Mouse (Mus musculus) urinary bladder, postnatal 14 days (tissue): ENCODE measurements around the gene Cdk2ap2.
"Not testable (repeated sequence)": the region's sequence is repeated elsewhere in the genome, so short reads cannot be mapped to it uniquely, and the experiment has no call there.

Experiments
- DNase-seq: peaks from one replicate; pipeline ENCODE4 v3.0.0; 2021; ENCODE audit warnings: low spot score

Cdk2ap2 gene

DNA sequence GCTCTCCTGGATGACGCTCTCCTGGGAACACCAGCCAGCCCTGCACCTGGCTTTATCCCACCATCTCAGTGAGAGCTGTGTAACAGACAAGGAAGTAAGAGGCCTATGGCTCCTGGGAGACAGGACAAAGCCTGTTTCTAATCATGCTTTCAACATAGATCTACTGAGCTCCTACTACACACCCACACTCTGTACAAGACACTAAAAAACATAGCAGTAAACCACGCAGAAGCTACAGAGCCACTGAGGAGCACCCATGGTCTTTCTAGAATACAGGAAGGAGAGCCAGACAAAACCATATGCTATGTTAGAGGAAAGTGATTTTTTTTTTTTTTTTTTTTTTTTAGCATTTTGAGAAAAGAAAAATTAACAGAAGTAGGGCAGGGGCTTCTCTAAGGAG, 21.4 kb downstream of the Cdk2ap2 start:
- DNase-seq, result no peak

DNA sequence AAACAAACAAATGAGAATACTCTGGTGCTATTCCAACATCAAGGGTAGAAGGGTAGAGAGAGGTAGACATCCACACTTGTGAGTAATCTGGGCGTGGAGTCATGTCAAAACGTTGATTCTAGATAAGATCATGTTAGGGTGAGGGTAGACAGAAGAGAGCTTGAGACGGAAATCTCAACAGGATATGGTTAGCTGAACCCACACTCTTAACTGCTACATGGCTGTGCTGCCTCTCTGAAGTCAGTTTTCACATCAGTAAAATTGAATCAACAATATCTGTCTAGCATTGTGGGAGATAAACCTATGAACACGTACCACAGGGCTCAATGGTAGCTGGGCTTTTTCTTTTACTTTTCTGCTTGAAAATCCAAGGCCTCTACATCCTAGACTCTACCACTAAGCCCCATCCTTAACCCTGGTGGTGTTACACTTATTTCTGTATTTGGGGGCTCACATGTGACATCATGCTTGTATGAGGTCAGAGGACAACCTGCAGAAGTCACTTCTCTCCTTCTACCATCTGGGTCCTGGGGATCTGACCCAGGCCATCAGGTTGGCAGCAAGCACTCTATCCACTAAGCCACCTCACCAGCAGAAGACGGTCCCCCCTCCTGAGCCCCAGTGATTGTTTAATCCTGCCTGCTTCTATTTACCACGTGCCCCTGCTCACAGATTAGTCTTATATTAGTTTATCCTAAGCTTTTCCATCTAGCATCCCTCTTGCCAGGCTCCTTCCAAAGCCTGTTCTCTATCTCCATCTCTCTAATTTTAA, 22.9 kb downstream of the Cdk2ap2 start:
- no peak for DNase-seq

DNA sequence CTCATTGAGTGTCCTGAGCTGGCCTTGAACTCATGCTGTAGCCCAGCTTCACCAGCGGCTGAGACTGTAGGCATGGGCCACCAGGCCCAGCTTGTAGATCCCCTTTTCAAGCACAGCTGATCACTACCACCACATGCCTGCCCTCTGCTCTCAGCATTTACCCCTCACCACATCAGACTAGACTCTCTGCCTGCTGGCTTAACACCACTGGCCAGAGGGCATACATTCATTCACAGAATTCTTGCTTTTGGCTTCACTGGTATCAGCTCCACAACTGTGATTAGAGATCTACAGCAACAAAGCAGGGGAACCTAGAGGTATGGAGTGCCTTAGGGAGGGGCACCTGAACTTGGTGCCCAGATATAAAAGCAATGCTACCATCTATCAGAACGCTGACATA, 23.5 kb downstream of the Cdk2ap2 start:
- no peak for DNase-seq

DNA sequence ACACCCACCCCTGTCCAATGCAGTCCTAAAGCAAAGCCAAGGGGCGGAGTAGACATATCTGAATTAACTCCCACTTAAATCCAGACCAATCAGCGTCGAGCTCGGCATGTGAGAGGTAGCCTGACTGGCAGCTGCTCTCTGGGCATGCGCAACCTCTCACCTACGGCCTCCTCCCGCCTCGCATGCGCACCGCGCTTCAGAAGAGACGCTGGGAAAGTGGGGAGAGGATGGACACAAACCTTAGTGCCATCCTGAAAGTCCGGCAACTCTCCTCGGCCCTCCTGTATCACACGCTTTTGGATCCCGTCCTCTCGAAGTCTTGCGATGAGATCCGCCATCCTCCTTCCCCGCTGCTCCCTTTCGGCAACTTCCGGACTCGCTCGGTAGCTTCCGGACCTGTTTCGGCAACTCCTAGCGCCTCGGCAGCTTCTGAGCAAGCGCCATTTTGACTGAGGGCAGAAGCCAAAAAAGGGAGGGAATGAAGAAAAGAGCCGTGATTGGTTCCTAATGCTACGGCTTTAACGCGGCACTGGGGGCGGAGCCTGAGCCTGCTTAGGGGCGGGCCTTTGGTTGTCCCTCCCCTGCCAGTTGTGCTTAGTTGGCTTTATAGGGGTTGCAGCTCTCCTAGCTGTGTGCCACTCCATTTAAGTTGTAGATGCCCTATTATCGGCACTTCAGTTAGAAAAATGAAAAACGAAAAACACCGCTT, 24.3 kb downstream of the Cdk2ap2 start:
- DNase-seq, result peak; percentile 99

DNA sequence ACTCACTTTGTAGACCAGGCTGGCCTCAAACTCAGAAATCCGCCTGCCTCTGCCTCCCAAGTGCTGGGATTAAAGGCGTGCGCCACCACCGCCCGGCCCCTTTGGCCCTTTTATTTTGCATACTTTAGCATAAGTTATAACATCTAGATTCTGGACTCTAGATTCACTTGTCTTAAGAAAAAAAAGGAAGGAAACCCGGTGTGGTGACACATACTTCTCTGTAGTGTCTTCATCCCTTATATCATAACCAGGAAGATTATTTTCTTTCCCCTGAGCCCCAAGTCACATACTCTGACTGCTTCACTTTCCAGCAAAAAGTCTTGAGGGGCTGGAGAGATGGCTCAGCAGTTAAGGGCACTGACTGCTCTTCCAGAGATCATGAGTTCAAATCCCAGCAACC, 24.9 kb downstream of the Cdk2ap2 start:
- not testable (repeated sequence) for DNase-seq

DNA sequence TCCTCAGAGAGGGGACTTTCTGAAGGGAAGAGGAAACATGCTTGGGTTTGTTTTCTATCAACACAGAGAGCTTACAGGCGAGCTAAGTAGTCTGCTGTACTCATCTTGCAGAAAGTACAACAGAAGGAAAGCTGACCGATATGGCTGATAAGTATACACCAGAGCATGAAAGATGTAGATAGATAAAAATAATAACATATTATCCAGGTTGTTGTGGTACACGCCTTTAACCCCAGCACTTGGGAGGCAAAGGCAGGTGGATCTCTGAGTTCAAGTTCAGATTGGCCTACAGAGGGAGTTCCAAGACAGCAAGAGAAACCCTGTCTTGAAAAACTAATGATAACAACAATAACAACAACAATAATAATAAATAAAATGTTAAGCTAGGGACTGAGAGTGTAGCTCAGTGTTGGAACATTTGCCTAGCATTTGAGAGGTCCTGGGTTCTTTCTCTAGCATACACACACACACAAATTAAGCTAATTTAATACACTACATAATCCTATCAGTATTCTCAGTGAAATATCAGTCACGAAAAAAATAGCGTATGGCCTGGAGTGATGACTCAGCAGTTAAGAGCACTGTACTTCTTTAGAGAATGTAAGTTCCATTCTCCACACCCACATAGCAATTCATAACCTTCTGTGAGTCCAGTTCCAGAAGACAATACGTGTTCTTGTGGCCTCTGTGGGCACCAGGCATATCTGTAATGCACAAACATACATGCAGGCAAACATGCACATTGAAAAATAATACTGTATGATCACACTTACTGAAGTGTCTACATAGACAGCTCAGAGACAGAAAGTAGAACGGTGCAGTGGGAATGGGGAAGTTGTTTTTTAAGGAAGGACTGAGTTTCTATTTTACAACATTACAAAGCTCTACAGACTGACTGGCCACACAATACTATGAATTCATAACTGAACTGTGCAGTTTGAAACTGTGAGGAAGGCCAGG, 25.7 kb downstream of the Cdk2ap2 start:
- DNase-seq, result no peak

DNA sequence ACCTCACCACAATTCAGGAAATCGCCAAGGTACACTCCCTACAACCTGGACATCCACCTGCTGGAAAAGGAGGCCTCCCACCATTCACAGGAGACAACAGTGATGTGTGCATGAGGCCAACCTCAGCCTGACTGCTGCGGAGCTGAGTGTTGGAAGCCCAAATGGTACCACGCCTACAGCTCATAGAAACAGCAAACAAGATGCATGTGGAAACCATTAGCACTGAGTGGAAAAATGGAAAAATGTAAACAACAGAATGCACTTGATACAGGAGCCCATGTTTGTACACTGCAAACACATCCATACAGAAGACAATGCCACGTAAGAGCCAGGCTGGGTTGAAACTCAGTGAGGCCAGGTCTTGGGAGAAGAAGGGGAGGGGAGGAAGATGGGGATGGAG, 27.4 kb downstream of the Cdk2ap2 start:
- no peak for DNase-seq

DNA sequence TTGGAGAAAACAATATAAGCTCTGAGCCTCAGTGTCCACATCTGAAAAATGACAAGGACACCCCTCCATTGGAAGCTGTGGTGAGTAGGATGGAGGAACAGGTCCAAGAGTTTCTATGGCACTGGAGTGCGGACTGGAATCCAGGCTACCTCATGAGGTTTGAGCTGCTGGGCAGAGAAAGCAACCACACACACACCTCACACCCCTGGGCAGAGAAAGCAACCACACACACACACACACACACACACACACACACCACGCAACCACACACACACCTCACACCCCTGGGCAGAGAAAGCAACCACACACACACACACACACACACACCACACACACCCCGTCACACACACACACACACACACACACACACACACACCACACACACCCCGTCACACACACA, 28.3 kb downstream of the Cdk2ap2 start:
- DNase-seq, result not testable (repeated sequence)

DNA sequence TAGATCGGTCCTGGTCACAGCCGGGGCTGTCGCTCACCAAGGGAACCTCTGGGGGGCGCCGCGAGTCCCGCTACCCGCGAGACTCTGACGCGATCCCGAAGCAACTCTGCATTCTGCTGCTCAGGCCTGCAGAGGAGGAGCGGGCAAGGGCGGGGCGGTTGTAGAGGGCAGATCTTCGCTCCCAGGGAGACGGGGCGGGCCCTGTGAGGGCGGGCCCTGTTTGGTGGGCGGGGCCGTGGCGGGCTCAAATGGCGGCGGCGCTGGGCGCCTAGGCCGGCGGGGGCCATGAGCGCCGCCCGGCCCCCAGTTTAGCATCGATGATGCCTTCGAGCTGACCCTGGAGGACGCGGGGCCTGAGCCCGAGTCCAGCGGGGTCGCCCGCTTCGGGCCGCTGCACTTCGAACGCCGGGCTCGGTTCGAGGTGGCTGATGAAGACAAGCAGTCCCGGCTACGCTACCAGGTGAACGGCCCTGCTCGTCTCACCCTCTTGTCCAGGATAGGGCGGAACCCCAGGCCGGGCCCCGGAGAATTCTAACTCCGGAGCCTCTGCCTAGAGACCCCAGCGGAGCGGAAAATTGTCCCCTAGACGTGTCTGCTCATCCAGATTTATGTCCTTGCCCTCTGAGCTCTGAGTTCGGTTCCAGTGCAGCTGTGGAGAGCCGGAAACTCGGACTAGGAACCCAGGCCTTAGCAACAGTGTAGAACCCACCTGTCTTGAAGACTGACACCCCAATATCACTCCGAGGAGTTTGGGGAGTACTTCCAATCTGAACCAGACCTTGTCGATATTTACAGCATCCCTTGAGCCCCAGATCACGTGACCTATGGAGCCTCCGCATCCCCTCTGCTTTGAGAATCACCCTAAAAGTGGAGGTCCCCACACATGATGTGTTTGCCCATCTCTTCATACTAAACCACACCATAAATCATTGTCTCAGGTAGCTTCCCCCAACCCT, 29.0 kb downstream of the Cdk2ap2 start, which contains the start of gene Aip:
Gene Aip, minus strand, starts transcription at position 118 of the 956 bp plus-strand sequence.
- peak; percentile 99 for DNase-seq

DNA sequence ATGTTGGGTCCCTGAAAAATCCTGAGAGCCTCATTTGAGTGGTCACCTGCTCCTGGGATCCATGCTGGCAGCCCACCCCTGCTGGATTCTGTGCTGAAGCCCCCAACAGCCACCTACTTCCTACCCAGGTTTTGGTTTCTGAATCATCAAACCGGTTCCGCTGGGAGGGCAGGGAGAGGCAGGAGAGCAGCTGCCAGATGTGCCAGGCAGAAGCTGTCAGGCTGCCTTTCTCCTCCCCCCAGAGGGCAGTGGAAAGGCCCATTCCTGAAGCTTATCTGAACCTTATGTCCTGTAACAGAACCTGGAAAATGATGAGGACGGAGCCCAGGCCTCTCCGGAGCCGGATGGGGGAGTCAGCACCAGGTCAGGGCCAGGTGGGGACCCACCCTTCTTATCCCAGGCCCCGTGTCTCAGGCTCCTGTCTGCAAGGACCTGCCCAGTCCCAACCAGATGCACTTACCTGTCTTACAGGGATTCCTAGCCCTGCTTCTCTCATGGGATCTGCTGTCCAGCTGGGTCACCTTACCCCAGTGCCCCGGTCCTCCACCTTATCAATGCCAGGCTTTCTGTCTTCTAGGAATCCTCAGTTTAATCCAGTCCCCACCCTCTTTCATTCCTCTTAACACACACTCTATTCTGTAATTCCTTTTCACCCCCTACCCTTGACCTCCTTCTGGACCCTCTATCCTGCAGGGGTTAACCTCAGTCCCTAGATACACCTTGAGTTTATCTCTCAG, 29.9 kb downstream of the Cdk2ap2 start:
- peak; percentile 81 for DNase-seq

DNA sequence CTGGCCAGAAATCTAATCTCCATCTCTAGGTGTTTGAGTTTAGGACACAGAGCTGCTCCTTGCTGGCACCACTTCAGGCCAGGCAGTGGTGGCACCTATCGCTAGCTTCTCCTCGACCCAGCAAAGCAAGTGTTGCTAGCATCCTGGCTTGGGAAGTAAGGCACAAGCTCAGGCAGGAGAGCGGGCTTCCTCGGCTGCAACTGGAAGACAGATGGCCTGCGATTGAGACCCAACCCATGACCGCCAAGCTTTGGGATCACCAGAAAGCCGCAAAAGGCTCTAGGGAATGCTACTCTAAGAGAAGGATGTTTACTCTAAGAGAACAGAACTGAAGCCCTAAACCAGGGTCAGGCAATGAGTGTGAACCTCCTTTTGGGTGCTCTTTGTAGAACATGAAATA, 32.5 kb downstream of the Cdk2ap2 start:
- DNase-seq, result no peak

DNA sequence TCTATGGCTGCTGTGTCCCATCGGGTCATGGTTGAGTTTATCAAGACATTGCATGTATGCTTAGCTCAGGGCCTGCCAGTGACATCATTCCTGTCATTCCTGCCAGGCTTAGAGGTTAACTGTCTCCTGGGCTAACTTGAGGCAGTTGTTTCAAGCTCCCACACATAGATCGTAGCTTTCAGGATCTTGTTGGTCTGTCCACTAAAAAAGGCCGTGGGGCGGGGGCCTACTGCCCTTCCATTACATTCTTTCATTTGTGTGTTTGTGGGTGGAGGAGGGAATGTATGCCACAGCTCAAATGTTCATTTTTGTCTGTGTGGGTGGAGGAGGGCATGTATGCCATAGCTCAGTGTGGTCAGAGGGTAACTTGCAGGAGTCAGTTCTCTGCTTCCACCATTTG, 33.1 kb downstream of the Cdk2ap2 start:
- DNase-seq, result no peak

DNA sequence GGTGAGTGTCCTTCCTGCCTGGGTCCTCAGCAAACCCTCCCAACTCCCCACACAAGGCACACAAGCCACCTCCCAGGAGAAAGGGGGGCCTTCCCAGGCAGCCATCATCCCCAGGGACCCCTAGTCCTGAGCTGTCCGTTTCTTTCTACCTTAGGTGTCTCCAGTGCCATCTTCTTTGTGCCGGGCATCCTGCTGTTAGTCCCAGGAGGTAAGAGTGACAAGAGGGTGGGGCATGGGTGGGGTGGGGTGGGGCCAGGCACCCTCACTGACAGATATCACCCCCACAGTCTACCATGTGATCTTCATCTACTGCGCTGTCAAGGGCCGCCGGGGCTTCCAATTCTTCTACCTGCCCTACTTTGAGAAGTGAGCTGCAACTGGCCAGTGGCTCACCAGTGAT, 34.1 kb downstream of the Cdk2ap2 start:
- DNase-seq, result no peak

DNA sequence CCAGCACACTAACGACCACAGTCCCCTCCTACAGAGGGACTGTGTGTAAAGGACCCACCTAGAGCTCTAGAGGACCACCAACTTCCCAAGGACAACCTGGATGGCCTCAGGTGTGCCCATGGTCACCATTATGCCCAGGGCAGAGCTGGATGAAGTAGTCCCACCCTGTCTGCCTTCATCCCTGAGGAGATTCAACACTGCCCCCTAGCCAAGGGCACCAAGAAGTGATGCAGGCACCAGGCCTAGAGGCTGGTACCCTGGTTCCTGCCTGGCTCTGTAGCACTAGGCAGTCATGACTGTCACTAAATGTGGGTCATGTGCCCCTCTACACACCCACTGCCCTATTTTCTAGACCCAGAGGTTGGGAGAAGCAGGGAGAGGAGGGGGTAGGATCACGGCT, 34.8 kb downstream of the Cdk2ap2 start:
- no peak for DNase-seq

DNA sequence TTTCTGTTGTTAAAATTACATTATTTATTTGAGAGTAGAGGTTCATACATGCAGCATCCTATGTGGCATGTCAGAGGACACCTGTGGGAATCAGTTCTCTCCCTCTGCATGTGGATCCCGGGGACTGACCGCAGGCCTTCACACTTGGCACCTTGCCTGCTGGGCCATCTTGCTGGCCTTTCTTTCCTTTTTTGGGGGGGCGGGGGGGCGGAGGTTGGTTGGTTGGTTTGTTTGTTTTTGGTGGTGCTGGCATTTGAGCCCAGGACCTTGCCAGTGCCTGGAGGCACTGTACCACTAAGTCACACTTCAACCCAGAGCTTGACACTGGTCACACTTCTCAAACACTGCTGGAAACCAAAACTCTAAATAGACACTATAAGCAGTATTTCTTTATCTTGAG, 37.4 kb downstream of the Cdk2ap2 start:
- no peak for DNase-seq

DNA sequence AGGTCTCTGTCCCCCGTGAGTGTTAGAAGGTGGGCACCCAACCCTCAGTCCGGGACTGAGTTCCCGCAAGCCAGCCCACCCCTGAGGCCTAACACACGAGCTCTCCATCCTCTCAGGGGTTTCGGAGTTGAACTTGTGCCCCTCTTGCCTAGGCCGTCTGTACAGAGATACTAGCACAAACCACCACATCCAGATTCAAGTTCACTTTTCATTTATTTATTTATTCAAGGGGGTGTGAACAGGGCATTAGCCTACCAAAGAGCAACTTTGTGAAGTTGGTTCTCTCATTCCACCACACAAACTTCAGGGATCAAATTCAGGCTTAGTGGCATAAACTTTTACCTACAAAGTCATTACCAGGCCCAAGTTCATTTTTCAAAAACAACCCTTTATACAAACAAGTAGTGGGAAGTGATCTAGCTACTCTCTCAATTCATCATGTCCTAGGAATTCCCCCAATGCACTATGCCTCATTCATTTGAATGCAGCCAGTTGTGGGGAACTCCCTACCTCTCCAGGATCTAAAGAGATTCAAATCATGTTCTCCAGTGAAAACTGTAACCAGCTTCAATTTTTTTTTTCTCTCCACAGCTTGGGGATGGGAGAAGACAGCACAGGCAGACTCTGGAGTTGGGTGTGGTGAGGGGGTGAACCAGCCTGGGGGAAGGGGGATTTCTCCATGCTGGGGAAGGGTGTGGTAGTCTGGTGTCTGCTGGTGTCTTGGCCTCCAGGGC, 38.4 kb downstream of the Cdk2ap2 start:
- DNase-seq, result not testable (repeated sequence)

DNA sequence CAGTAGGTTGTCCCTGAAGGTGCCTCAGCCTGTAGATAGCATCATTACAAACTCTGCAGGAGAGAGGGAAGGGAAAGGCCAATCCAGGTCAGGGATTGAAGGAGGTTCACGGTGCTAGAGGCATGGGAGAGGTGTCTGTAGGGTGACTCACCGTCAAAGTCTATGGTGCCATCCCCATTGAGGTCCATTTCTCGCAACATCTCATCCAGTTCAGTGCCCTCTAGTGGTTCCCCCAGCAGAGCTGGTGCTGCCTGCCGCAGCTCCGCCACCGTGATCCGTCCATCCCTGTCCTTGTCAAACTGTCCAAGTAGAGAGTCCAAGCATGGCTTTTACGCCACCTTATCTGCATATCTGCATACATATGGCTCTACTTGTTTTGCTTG, 39.0 kb downstream of the Cdk2ap2 start:
- DNase-seq, result not testable (repeated sequence)

DNA sequence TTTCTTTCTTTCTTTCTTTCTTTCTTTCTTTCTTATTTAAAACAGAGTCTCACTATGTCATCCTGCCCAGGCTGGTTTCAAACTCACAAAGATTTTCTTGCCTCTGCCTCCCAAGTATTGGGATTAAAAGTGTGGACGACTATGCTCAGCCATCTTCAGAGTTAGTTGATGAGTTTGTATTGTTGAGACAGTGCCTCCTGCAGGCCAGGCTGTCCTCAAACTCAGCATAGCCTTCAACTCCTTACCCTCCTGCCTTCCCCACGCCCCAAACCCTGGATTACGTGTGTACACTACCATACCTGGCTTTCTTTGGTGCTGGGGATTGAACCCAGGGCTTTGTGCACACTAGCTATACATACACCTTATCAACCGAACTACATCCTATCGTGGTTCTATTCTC, 39.5 kb downstream of the Cdk2ap2 start:
- DNase-seq, result no peak

DNA sequence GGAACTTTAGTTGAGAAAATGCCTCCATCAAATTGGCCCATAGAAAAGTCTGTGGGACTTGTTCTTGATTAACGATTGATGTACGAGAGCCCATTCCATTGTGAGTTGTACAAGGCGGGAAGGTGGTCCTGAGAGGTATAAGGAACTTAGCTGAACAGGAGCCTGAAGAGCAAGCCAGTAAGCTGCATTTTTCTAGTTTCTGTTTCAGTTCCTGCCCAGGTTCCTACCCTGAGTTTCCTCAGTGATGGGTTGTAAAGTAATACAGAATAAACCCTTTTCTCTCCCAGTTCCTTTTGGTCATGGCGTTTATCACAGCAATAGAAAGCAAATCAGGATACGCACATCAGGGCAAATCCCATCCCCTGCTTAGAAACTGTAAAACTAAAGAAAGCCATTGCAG, 40.9 kb downstream of the Cdk2ap2 start:
- no peak for DNase-seq

DNA sequence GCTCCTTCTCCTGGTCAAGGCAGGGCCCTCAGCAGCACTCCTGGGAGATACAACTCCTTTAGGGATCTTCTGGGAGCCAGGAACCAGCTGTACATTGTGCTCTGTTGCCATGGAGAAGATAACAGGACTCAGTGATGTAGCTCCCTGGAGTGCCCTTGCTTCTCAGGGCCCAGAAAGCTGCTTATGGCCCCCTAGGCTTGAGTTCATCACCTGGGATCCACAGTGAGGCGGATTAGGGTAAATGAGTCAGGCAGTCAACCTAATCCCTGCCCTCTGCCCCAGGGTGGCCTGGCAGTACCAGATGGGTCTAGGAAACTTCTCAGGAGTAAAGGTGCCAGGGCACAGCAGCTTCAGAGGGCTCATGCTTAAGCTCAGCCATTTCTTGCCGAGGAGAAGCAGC, 42.5 kb downstream of the Cdk2ap2 start, which contains the start of gene Gpr152:
Gene Gpr152, plus strand, starts transcription at position 342 of the 400 bp plus-strand sequence.
- no peak for DNase-seq
